Mouse (Mus musculus): ENCODE measurements around the gene Dhfr. TPM values are rescaled to one million over a fixed set of nuclear protein-coding genes. Genes with fewer than 3 reads are reported as not detected.

Dhfr gene
- total and polyA plus RNA-seq, 3 experiments: 15.7 to 63.1 (median 17.4) TPM

GRCm38 (mm10) chr13:92403496-92403895, 49.0 kb downstream of the Dhfr start:
- Histone ChIP-seq H3K27ac (ENCODE audit: control insufficient read depth, low read depth, low read length) (no peak overlapping the region), H3K9ac (ENCODE audit: control insufficient read depth, low read depth, low read length, poor library complexity, severe bottlenecking) (no peak overlapping the region), H3K4me3 (ENCODE audit: control insufficient read depth in 1 of 2, insufficient read depth in 1 of 2, low read depth in 2 of 2, low read length in 2 of 2) (no peak overlapping the region), H3K27me3 (ENCODE audit: control insufficient read depth in 1 of 2, insufficient read depth in 2 of 2, low read length in 2 of 2) (peaks cover 0 to 4% of the 10 kb centered on the region in 2 experiments; a peak in 2 of 4 replicates), H3K4me1 (ENCODE audit: control insufficient read depth in 1 of 2, insufficient read depth in 2 of 2, low read length in 2 of 2) (no peaks in the 10 kb centered on the region), H3K79me2 (ENCODE audit: control insufficient read depth, insufficient read depth, low read length, poor library complexity) (no peaks in the 10 kb centered on the region), H3K36me3 (ENCODE audit: control insufficient read depth in 1 of 2, insufficient read depth in 2 of 2, low read length in 2 of 2) (no peaks in the 10 kb centered on the region), H3K9me3 (replicated peaks; ENCODE audit: insufficient read depth, low read length) (no peaks in the 10 kb centered on the region)
- DNase-seq (ENCODE audit: low read depth, low spot score): no peak
- TF ChIP-seq TAL1 (IDR thresholded peaks at IDR 0.05; ENCODE audit: low read length): no peak
- TF ChIP-seq CHD1 (IDR thresholded peaks at IDR 0.05; ENCODE audit: low read depth, low read length): no peak
- no peak for TF ChIP-seq ZKSCAN1 (IDR thresholded peaks at IDR 0.05; ENCODE audit: low read depth, low read length)
- no peak for TF ChIP-seq POLR2AphosphoS5 (IDR thresholded peaks at IDR 0.05; ENCODE audit: borderline replicate concordance, low read depth, low read length)
- no peak for TF ChIP-seq TCF12 (IDR thresholded peaks at IDR 0.05; ENCODE audit: low read depth, low read length)
- no peak for TF ChIP-seq POLR2AphosphoS2 (IDR thresholded peaks at IDR 0.05; ENCODE audit: low read length)
- TF ChIP-seq HCFC1 (IDR thresholded peaks at IDR 0.05; ENCODE audit: low read depth, low read length): no peak
- no peak for TF ChIP-seq GATA1 (IDR thresholded peaks at IDR 0.05; ENCODE audit: low read depth, low read length)
- no peak for TF ChIP-seq SIN3A (IDR thresholded peaks at IDR 0.05; ENCODE audit: low read length)
- TF ChIP-seq E2F4 (IDR thresholded peaks at IDR 0.05; ENCODE audit: borderline replicate concordance, low read depth, low read length): no peak
- TF ChIP-seq ZMIZ1 (IDR thresholded peaks at IDR 0.05; ENCODE audit: low read depth, low read length): no peak
- TF ChIP-seq RCOR1 (IDR thresholded peaks at IDR 0.05; ENCODE audit: low read depth, low read length): no peak

GRCm38 (mm10) chr13:92410486-92410885, 56.0 kb downstream of the Dhfr start:
- H3K4me3 ChIP-seq (ENCODE audit: control insufficient read depth in 1 of 2, insufficient read depth in 1 of 2, low read depth in 2 of 2, low read length in 2 of 2): no peak overlapping the region
- no peak for DNase-seq (ENCODE audit: low read depth, low spot score)
- H3K9me3 ChIP-seq (replicated peaks; ENCODE audit: insufficient read depth, low read length): no peaks in the 10 kb centered on the region
- H3K27ac ChIP-seq (ENCODE audit: control insufficient read depth, low read depth, low read length): no peak overlapping the region
- TF ChIP-seq ZNF384 (IDR thresholded peaks at IDR 0.05; ENCODE audit: low read depth, low read length): no peak
- no peaks in the 10 kb centered on the region for H3K4me1 ChIP-seq (ENCODE audit: control insufficient read depth in 1 of 2, insufficient read depth in 2 of 2, low read length in 2 of 2)
- H3K79me2 ChIP-seq (ENCODE audit: control insufficient read depth, insufficient read depth, low read length, poor library complexity): no peaks in the 10 kb centered on the region
- H3K36me3 ChIP-seq (ENCODE audit: control insufficient read depth in 1 of 2, insufficient read depth in 2 of 2, low read length in 2 of 2): no peaks in the 10 kb centered on the region
- no peak overlapping the region for H3K9ac ChIP-seq (ENCODE audit: control insufficient read depth, low read depth, low read length, poor library complexity, severe bottlenecking)
- no peaks in the 10 kb centered on the region for H3K27me3 ChIP-seq (ENCODE audit: control insufficient read depth in 1 of 2, insufficient read depth in 2 of 2, low read length in 2 of 2)

- TF ChIP-seq POLR2AphosphoS5 (IDR thresholded peaks at IDR 0.05; ENCODE audit: borderline replicate concordance, low read depth, low read length) (no peak), MAX (IDR thresholded peaks at IDR 0.05; ENCODE audit: low read length) (no peak), ETS1 (IDR thresholded peaks at IDR 0.05; ENCODE audit: low read depth, low read length) (no peak), E2F4 (IDR thresholded peaks at IDR 0.05; ENCODE audit: borderline replicate concordance, low read depth, low read length) (no peak), CHD1 (IDR thresholded peaks at IDR 0.05; ENCODE audit: low read depth, low read length) (no peak), JUND (IDR thresholded peaks at IDR 0.05; ENCODE audit: low read depth, low read length) (no peak), NELFE (IDR thresholded peaks at IDR 0.05; ENCODE audit: low read depth, low read length) (no peak), RCOR1 (IDR thresholded peaks at IDR 0.05; ENCODE audit: low read depth, low read length) (no peak), RAD21 (IDR thresholded peaks at IDR 0.05; ENCODE audit: low read depth, low read length) (no peak), UBTF (IDR thresholded peaks at IDR 0.05; ENCODE audit: borderline replicate concordance, insufficient read depth, low read depth, low read length) (no peak), MXI1 (IDR thresholded peaks at IDR 0.05; ENCODE audit: low read depth, low read length) (no peak), NRF1 (IDR thresholded peaks at IDR 0.05; ENCODE audit: insufficient read depth, low read depth, low read length, poor library complexity, severe bottlenecking) (no peak), MEF2A (IDR thresholded peaks at IDR 0.05; ENCODE audit: extremely low read depth, insufficient replicate concordance, low read depth, low read length, poor library complexity, severe bottlenecking) (no peak), CTCF (IDR thresholded peaks at IDR 0.05 in 2 of 3, conservative IDR thresholded peaks at IDR 0.05 in 1 of 3; ENCODE audit: control insufficient read depth in 1 of 3, insufficient read depth in 1 of 3, low read depth in 2 of 3, low read length in 3 of 3, poor library complexity in 1 of 3, severe bottlenecking in 1 of 3) (no peak), SMC3 (IDR thresholded peaks at IDR 0.05; ENCODE audit: low read depth, low read length) (no peak), GABPA (IDR thresholded peaks at IDR 0.05; ENCODE audit: low read depth, low read length) (no peak), MAZ (IDR thresholded peaks at IDR 0.05; ENCODE audit: low read depth, low read length) (no peak)
- H3K9ac ChIP-seq (ENCODE audit: control insufficient read depth, low read depth, low read length, poor library complexity, severe bottlenecking): no peak overlapping the region
Measured at GRCm38 (mm10) chr13:92419630-92420029, 65.1 kb downstream of the Dhfr start.

More at GRCm38 (mm10) chr13:92419630-92420029, 65.1 kb downstream of the Dhfr start:
- no peaks in the 10 kb centered on the region for H3K36me3 ChIP-seq (ENCODE audit: control insufficient read depth in 1 of 2, insufficient read depth in 2 of 2, low read length in 2 of 2)
- H3K27ac ChIP-seq (ENCODE audit: control insufficient read depth, low read depth, low read length): no peak overlapping the region
- DNase-seq (ENCODE audit: low read depth, low spot score): no peak
- no peaks in the 10 kb centered on the region for H3K4me1 ChIP-seq (ENCODE audit: control insufficient read depth in 1 of 2, insufficient read depth in 2 of 2, low read length in 2 of 2)
- no peaks in the 10 kb centered on the region for H3K9me3 ChIP-seq (replicated peaks; ENCODE audit: insufficient read depth, low read length)
- H3K79me2 ChIP-seq (ENCODE audit: control insufficient read depth, insufficient read depth, low read length, poor library complexity): no peaks in the 10 kb centered on the region
- no peaks in the 10 kb centered on the region for H3K27me3 ChIP-seq (ENCODE audit: control insufficient read depth in 1 of 2, insufficient read depth in 2 of 2, low read length in 2 of 2)
- H3K4me3 ChIP-seq (ENCODE audit: control insufficient read depth in 1 of 2, insufficient read depth in 1 of 2, low read depth in 2 of 2, low read length in 2 of 2): no peak overlapping the region

Data from MEL (cell line).